Mouse (Mus musculus) kidney, adult 18-20 months (tissue): Measurements from ENCODE around the gene Otulin.

Experiments used
- DNase-seq: peaks from one replicate; pipeline ENCODE4 v3.0.0; 2021

The Otulin gene

DNA sequence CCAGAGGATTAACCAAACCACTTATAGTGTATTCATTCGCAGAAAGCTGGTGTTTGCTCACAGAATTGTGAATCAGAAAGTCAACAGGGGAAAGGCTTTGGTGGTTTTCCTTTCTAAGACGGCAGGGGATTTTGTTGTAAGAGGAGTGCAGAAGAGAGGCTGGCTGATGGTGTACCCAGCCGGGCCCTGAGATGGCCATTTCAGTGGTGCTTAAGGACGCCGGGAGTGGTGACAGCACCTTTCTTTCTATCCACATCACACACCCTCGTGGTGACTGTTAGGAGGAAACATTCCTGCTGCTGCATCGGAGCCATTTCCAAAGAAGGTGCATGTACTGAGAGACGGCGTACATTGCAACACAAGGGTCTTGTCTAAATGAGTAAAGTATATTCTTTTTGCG is 85.3 kb downstream of the Otulin start:
- DNase-seq = no peak

DNA sequence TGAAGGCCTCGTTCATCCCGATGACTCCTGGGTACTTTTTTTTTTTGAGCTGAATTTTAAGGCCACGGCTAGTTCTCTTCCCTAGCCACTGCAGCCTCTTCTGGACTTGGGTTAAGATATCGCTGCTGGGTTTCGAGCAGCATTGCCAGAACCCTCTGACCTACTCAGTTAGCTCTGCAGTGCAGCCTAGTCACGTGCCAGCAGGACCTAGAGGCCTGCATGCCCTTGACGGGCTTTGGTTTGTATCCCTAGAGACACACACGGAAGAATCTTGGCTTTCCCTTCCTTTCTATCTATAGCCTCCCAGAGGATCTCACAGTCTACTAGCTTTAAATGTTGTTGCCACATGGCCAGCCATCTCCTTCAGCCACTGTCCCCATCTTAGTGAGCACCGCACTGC is 90.7 kb downstream of the Otulin start:
- no peak for DNase-seq

DNA sequence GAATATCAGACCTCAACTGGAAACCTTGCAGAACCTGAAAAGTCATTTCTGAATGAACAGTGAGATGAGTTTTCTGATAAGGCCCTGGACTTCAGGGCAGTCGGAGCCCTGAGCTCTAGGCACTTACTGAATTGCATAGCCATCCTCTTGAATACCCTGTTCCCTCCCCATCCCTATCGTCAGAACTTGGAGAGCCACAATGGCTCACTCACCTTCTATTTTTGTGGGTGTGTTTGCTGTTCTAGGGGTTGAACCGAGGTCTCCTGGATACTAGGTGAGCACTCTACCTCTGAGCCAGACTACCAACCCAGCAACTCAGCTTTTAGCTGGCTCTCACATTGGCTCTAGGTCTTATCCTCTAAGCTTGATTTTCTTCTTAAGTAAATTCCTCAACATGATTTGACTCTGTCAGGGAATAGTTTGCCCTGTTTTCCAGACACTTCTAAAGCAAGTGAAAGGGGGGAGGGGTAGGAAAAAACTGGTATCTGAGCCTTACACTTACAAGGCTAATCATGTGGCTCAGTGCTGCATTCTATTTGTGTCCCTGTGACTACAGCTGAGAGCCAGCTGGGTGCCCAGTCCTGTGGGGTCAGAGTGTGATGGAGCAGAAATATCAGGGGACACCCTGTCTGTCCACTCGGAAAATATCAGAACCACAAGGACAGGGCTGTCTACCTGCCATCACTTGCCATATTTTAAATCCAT is 92.8 kb downstream of the Otulin start:
- no peak for DNase-seq

DNA sequence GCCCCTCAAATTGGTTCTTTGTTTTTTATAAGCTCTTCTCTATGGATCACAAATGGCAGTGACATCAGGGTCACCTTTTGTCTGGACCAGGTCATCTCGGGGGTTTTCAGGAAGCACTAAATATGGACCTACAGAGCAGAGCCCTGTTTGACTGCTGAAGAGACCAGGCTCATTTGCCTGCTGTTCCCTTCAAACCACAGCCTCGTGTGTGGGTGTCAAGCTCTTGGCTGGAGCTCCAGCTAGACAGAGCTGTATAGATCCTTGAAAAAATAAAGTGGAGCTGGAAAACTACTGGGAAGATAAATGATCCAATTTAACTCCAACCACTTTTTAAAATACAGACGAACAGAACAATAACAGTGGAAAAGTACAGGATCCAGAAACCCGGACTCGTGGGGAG is 93.7 kb downstream of the Otulin start:
- no peak for DNase-seq

DNA sequence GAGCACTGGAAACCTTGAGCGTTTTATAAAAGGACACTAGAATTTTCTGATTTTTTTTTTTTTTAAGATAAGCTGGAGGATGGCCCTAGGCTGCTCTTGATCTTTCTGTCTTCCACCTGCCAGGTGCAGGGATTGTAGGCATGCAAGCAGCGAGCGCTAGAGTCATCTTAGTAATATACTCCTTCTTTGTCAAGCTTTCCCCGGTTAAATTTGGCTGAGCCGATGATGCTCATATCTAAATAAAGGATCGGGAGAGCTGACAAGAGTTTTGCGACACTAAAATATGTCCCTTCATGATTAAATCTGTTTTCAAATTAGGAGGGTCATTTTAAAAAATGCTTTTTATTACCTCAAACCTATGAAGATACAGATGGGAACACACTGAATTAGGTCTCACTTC is 94.3 kb downstream of the Otulin start:
- no peak for DNase-seq

DNA sequence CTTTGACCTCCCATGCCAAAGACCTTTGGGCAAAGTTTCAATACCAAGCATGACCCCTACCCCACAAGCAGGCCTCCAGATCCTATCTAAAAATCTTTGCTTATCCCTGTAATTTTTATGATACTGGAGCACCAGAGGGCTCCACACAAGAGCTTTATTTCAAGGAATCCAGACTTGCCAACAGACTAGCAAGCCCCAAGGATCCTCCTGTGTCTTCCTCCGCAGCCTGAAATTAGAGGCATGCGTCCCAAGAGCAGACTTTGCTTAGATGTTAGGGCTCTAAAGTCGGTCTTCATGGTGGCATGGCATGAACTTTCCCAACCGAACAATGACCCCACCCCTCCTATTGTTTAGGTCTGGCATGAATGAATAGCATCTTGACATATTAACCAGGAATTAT is 94.8 kb downstream of the Otulin start:
- no peak for DNase-seq

DNA sequence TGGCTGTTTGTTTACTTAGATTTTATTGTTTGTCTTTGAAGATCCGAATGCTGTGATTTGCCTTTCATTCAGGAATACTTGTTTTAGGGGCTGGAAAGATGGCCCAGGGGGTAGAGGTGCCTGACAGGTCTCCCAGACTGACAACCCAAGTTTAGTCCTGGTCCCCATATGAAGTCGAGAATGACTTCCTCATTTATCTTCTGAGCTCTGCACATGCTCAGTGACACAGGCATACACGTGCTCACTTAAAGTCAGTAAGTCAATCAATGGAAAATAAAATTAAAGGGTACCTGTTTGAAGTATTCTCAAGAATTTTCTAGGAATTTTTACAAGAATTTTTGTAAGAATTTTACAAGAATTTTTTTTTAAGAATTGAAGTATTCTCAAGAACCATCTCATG is 97.5 kb downstream of the Otulin start:
- DNase-seq = no peak

DNA sequence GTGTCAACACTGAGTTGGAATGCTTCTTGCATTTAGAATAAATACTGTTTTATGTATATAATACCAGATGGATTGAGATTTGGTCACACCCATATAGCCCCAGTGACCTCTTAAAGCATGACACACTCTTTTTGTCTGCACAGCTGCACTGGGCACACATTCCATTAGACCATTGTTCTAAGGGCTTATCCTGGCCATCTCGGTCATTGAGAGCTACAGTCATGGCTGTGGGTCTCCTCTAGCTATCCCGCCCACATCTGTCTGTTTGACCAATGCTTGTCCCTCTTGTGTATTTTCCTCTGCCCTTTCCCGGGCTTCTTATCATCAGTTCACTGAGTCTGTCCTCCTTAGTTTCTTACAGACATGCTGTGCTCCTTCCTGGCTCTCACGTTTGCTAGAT is 100.5 kb downstream of the Otulin start:
- no peak for DNase-seq

DNA sequence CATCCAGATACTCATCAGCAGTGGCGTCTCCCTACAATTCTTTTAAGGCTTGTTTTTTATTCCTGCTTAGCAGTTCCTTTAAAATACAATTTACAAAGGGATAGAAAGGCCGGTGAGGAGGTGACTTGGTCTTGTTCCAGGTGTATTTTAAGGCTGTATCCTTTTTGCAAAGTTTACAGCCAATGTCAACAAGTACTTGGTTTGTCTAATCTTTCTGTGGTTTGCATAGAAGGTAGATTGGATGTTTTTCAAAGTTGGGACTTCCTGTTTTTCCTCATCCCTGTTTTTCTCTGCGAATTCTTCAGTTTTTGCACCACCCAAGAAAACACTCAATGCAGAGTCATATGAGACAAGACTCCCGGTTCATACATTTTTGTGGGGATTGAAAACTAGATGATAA is 101.6 kb downstream of the Otulin start:
- no peak for DNase-seq

DNA sequence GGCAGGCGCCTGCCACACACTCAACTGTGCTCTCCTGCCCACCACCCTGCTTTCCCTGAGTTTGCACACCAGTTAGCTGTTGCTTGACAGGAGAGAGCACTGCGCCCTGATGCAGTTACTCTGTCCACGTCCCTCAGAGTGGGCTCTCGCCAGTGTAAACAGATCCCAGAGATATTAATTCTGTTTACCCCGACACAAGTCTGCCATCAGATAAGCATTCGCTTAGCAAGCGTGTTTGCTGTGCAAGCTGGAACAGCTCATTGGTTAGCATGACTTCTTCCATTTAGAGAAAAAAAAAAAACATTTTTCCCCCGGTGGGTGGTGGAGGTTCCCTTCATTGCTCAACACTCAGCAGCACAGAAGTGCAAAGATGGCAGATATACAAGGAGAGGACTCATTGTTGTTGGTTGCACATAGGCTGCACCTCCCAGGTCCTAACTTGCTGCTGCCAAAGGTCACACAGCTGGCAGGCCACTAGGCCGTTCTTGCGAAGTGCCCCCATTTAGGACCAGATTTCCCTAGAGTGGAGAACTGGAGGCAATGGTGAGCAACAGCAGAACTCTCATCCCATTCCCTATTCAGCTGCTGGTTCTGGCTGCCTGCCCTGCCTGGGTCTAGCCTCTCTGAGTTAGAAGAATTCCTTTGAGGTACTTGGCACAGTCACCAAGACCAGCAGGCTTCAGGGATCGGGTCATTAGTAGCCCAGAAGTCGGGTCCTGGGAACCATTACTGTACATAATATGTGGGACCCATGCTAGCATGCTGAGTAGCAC is 105.1 kb downstream of the Otulin start:
- peak; percentile 12 for DNase-seq

DNA sequence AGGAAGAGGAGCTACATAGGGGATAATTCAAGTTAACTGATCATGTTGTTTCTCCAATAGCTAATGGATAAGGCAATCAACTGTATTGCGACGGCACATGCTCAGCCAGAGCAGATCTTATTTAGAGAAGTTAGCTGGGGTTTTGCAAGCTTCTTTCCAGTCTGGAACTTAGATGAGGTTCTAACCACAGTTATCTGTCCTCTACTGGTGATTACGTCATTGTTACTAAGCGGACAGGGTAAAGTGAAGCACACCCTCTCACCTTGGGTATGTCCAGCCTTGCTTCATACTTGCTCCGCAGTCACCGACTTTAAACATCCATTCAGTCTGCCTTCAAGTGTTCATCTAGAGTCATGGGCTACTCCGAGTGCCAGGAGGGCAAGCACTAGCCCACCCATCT is 110.6 kb downstream of the Otulin start:
- DNase-seq = no peak

DNA sequence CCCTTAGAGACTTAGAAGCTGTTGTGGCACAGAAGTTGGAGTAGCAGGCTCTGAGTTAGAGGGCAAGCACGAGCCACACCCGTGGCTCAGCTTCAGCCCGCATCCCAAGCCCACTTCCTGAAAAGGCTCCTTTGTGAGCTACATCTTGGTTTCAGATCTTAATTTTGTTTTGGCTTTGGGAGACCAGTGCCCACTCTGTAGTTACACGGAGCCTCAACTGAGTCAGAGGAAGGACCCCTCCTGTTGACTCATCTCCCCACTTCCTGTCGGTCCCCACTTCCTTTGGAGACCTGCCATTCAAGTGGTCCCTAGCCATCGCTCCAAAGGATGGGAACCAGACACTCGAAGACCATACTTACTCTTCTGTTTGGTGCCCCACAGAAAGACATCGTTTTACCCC is 112.5 kb downstream of the Otulin start:
- no peak for DNase-seq

DNA sequence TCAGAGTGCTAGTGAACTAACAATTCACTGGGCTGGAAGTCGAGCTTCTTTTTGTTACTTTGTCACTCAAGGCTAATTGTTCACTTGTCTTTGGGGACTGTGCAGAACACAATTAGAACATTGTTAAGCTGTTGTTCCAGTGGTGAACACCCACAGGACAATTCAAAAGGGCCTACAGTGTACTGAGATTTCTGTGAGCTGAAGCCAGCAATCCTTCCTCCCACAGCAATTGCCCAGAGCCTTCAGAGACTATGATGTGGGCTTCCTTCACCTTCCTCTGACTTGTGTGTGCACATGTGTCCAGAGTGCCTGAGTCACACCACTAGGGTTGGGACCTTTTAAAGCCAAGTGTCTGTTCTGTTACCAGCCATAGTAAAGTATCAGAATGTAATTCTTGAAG is 113.6 kb downstream of the Otulin start:
- DNase-seq = no peak

DNA sequence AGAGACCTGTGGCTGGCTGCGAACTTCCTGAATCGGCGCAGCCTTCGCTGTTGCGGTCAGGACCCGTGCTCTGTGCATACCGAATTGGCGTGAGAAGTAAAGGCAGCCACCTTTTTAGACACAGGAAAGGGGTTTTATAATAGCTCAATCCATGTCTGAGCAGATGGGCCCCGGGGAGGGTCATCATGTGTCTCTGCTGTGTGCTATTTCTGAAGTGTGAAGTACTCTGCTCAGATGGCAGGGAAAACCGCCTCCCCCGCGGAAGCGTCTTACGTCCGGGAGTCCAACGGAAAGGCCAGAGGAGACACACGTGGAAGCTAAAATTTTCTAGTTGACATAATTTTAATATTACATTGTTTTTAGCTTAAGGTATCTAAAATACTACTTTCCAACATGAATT is 121.5 kb downstream of the Otulin start:
- no peak for DNase-seq

DNA sequence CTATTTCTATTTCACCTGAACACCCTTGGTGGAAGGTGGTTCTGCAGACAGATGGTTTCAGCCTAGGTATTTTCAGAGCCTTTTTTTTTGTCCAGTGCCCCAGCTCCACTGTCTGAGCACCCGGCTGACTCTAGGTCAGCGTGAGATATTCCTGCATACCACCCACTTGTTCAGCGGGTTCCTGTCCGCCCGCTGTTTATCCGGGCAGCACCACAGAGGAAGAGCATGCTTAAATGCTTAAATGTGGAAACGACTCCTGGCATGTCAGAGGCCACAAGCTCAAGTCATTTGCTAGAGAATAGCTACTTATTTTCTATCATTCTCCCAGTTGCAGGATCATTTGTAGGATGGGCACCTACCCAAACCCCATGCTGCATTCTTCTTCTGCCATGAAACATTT is 122.3 kb downstream of the Otulin start:
- no peak for DNase-seq

DNA sequence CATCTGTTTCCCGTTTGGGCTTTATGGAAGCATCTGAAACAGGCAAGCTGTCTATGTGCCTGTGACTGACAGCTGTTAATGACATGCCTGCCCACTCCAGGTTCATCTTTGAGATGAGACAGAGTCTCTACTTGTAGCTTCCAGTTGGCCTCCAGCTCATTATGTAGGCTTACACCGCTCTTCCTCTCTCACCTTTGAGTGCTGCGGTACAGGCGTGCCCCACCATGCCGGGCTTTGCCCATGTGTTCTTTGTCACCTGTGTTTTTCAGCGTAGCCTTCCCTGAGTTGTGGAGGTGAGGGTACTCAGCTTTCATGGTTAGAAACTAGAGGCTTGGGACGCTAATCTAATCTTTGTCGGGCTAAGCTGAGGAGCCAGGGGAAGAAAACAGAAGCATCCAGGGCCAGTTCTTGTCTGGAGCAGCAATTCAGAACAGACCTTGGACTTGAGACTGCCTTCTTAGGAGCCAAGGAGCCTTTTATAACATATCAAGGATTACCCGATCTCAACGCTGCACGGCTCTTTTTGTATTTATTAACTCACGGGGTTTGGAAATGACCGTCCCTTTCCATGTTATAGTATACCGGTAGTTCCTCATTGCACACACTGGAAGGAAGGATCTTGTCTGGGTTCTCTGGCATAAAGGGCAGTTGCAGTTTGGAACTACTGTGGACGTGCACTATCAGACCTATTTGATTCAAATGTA is 123.4 kb downstream of the Otulin start:
- DNase-seq = no peak

DNA sequence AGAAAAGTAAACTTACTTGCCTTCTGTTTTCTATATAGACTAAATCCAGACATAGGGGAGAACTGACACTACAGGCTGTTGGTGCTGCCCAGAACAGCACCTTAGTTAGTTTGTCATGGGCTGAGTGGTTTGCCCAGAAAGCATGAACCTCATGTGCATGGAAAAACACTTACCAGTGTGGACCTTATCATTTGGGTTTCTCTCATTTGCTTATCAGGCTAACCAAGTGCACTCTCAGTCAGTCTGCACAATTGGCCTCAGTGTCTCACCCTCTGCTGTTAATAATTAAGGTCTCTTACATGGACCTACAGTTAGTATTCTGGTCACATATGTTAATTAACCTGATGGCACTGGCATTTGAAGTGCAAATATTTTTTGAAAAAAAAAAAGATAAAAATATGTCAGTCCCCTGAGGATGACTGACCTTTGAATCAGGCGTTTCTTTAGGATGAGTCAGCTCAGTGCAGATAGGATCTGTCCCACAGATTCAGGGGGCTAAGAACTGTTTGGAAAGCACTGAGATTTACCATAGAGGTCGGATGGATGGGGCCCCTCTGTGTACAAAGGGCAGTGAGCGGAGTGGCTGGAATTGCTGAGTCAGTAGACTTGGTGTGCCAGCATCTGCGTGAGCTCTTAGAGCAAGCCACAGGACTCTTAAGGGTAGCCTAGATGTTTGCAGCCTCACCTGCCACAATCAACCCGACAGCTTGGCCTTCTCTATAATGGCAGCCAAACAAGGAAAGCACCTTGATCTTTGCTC is 124.2 kb downstream of the Otulin start:
- no peak for DNase-seq

DNA sequence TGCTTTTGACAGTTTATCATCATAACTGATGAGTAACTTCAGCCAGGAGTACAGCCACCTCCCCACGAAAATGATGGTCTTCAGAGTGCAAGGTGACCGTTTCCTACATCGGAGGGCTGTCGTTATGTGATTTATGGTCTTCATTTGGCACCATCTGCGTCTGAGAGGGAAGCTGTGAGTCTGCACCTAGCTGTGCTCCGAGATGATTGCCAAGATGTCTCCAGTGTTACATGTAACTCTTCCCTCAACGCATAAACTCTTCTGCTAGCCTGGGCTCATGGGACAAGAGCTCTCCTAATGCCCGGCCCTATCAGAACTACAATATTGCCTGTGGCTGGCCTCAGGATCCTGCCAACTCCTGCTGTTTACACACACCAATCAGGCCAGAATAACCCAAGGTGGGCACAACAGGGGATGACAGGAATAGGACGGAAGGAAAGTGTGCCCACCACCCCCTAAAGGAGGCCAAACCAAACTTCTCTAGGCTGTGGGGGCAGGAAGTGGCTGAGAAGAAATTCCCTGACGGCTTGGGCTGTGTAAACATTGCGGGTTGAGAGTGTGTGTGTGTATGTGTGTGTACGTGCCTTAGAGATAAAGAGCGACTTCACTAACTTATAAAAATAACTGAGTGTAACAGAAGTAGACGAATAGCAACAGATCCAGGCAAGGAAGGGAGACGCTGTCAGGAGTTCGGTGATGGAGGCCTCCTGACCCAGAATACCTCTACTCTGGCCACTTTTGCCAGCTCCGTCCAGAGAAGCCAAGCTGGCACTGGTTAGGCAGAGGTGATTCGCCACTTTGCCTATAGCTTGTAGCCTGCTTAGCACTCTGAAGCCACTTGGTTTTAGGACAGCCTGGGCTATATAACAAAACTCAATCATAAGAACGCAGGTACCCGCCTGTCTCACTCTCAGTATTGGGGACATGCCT is 126.4 kb downstream of the Otulin start:
- no peak for DNase-seq

DNA sequence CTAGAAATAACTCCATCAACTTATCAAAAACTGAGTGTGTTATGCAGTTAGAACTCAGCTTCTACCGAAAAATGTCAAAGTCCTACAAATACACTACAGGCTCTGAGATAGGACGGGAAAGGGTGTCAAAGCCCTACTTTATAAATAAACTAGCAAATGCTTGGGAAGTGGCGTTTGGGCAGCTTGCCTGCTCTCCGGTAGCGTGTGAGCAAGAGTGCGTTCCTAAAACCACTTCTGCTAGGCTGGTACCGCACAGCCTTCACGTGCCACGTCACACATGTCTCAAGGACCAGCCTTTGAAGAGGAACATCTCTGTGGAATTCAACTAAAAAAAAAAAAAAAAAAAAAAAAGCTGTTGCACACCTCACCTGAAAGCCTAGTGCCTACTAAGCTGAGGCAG is 127.3 kb downstream of the Otulin start:
- DNase-seq = no peak

DNA sequence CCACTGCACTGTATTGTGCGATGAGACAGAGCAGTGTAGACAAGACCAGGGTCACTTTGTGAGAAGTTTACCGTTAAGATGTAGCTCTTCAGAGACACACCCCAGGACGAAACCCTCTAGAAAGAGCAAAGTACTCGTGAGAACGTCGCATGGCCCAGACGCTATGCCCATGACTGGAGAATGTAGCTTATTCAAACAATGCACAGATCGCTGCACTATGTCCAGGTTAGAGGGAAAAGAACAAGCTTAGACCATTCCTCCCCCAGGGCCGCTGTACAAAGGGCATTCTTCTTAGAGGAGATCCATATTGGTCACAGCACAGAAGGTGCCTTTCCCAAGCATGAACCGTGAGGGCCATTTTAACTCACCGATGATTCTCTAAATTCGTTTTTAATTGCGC is 128.2 kb downstream of the Otulin start:
- no peak for DNase-seq

DNA sequence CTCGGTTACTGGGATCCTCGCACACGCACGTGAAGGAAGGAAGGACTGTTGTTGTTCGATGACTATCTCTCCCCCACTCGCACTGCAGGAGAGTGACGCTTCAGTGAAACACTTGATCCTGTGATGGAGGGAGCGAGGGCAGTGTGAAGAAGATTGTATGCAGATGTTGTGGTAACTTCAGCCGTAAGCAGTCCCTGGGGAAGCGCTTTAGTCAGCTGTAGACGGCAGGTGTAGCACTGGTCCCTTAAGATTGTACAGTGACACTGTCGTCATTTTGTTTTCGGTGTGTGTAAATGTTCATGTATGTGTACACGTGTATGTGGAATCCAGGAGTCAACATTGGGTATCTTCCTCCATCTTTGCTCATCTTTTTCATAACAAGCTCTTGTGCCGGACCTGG is 130.1 kb downstream of the Otulin start:
- no peak for DNase-seq

DNA sequence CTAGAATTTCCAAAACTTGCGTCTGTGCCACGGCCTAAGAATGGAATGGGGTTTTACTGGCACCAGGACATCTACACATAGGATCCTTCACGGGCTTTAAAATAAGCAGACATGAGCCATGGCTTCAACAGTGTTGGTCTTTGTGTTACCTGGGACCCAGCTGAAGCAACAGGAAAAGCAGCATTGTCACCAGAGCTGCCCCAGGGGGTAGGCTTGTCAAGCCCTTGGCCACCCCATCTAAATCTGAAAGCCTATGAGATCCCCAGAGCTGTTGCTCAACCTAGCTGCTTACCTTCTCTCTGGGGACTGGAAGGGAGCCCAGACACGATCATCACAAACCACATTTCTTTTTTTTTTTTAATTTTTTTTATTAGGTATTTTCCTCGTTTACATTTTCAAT is 132.4 kb downstream of the Otulin start:
- no peak for DNase-seq
